Mouse (Mus musculus) embryo, embryonic 9.5 days (tissue): Measurements from ENCODE around the gene Jam3.
A peak's percentile ranks its signal among the peaks of the same experiment; 100 is the strongest.

ENCODE experiments used
- DNase-seq: peaks from one replicate; pipeline ENCODE4 v3.0.0-alpha.2; 2017; ENCODE audit errors: extremely low spot score

The Jam3 gene

GRCm38 (mm10) chr9:27154763-27155530 is at the start of gene Jam3:
Gene Jam3 (minus strand): TSS chr9:27155421.
- DNase-seq: peak; percentile 95

GRCm38 (mm10) chr9:27204201-27204600 is 49.0 kb upstream of the Jam3 start:
- no peak for DNase-seq

- peak; percentile 82 for DNase-seq
Observed at GRCm38 (mm10) chr9:27203134-27203533, 47.9 kb upstream of the Jam3 start.

- no peak for DNase-seq
Observed at GRCm38 (mm10) chr9:27201472-27202219, 46.4 kb upstream of the Jam3 start.

- no peak for DNase-seq
Observed at GRCm38 (mm10) chr9:27193592-27194080, 38.4 kb upstream of the Jam3 start.

GRCm38 (mm10) chr9:27192761-27193591 is 37.8 kb upstream of the Jam3 start:
- DNase-seq: no peak

- peak; percentile 79 for DNase-seq
Observed at GRCm38 (mm10) chr9:27192001-27192760, 37.0 kb upstream of the Jam3 start.

GRCm38 (mm10) chr9:27191501-27191981 is 36.3 kb upstream of the Jam3 start:
- DNase-seq: peak; percentile 48

GRCm38 (mm10) chr9:27190461-27190860 is 35.2 kb upstream of the Jam3 start:
- no peak for DNase-seq

- DNase-seq: no peak
Observed at GRCm38 (mm10) chr9:27189306-27189705, 34.1 kb upstream of the Jam3 start.

- no peak for DNase-seq
Observed at GRCm38 (mm10) chr9:27188677-27189241, 33.5 kb upstream of the Jam3 start.

- no peak for DNase-seq
Observed at GRCm38 (mm10) chr9:27185820-27186219, 30.6 kb upstream of the Jam3 start.

GRCm38 (mm10) chr9:27182087-27182486 is 26.9 kb upstream of the Jam3 start:
- no peak for DNase-seq

GRCm38 (mm10) chr9:27180492-27180891 is 25.3 kb upstream of the Jam3 start:
- DNase-seq: no peak

GRCm38 (mm10) chr9:27178935-27179334 is 23.7 kb upstream of the Jam3 start:
- no peak for DNase-seq

- DNase-seq: peak; percentile 82
Observed at GRCm38 (mm10) chr9:27176154-27176553, 20.9 kb upstream of the Jam3 start.

- no peak for DNase-seq
Observed at GRCm38 (mm10) chr9:27175682-27176081, 20.5 kb upstream of the Jam3 start.

- DNase-seq: no peak
Observed at GRCm38 (mm10) chr9:27175241-27175640, 20.0 kb upstream of the Jam3 start.

GRCm38 (mm10) chr9:27174079-27174478 is 18.9 kb upstream of the Jam3 start:
- no peak for DNase-seq

GRCm38 (mm10) chr9:27173646-27174045 is 18.4 kb upstream of the Jam3 start:
- no peak for DNase-seq

GRCm38 (mm10) chr9:27172839-27173238 is 17.6 kb upstream of the Jam3 start:
- no peak for DNase-seq
